Mouse (Mus musculus) liver, embryonic 14 days (tissue): Measurements from ENCODE around the gene Gcnt3. TPM values are rescaled to one million over a fixed set of nuclear protein-coding genes. Genes with fewer than 3 reads are reported as not detected.

Experiments used
- polyA plus RNA-seq: library from polyadenylated mRNA; depleted of rRNA; stranded (reverse); fragments of >200 nt; gene quantifications from 2 replicates; pipeline ENCODE4 v1.2.3, GENCODE M21; 2012; rRNA removed

The Gcnt3 gene
- not detected in 2 replicates for polyA plus RNA-seq

GRCm38 (mm10) chr9:70037988-70038387, at the start of gene Gcnt3:
Gcnt3 (minus strand) TSS chr9:70038088.

GRCm38 (mm10) chr9:70012408-70012901, 25.4 kb downstream of the Gcnt3 start, which contains the start of gene Gtf2a2:
Gtf2a2 (plus strand) TSS chr9:70012550.

GRCm38 (mm10) chr9:69989303-69990121, 48.4 kb downstream of the Gcnt3 start, which contains the start of gene Bnip2:
Bnip2 (plus strand) TSS chr9:69989466.

Other genes with a start within 250 kb of the Gcnt3 start
- gene Bnip2, start 48.6 kb downstream of the Gcnt3 start, polyA plus RNA-seq = 26.2 and 27.8 TPM in 2 replicates
- gene Gtf2a2, start 25.5 kb downstream of the Gcnt3 start, polyA plus RNA-seq = 59.2 and 68.7 TPM in 2 replicates
- 0.28 and 0.34 TPM in 2 replicates for gene Fam81a, start 104.5 kb upstream of the Gcnt3 start, polyA plus RNA-seq
- 1.2 TPM in 2 replicates for gene Myo1e, start 169.3 kb upstream of the Gcnt3 start, polyA plus RNA-seq